Mouse (Mus musculus) hindbrain, embryonic 12.5 days (tissue): ENCODE measurements at regions not wholly inside any gene's neighbourhood (a gene's known extent, or its start where the extent isn't known, plus 50 kb on each side); places are given as distances from the start of the nearest gene placed in this dataset.
"Not testable (repeated sequence)": the region's sequence is repeated elsewhere in the genome, so short reads cannot be mapped to it uniquely, and the experiment has no call there.

Experiments
- ATAC-seq: fragments of 200-750 bp; cut with Nextera tagmentation; 2 replicates; pipeline ENCODE4 v1.8.0; 2017; ENCODE audit warnings: moderate TSS enrichment; ENCODE audit not compliant: low FRiP score
- H3K27ac ChIP-seq: fragments of 300-500 bp; sonication (generic); 2 replicates; pipeline ENCODE4 v1.5.1; 2016; ENCODE audit warnings: mild to moderate bottlenecking
- H3K27me3 ChIP-seq: fragments of 300-500 bp; sonication (generic); 2 replicates; pipeline ENCODE4 v1.6.1; 2016; ENCODE audit warnings: mild to moderate bottlenecking
- H3K36me3 ChIP-seq: fragments of 300-500 bp; sonication (generic); 2 replicates; pipeline ENCODE4 v1.6.1; 2016; ENCODE audit warnings: mild to moderate bottlenecking
- H3K4me1 ChIP-seq: fragments of 300-500 bp; sonication (generic); 2 replicates; pipeline ENCODE4 v1.6.1; 2016
- H3K4me2 ChIP-seq: fragments of 300-500 bp; sonication (generic); replicated peaks from 2 replicates; pipeline ENCODE4 v1.6.1; 2016; ENCODE audit warnings: mild to moderate bottlenecking
- H3K4me3 ChIP-seq: fragments of 300-500 bp; sonication (generic); 2 replicates; pipeline ENCODE4 v1.5.1; 2016; ENCODE audit warnings: mild to moderate bottlenecking
- H3K9ac ChIP-seq: fragments of 300-500 bp; sonication (generic); 2 replicates; pipeline ENCODE4 v1.6.1; 2016; ENCODE audit warnings: mild to moderate bottlenecking, moderate library complexity
- H3K9me3 ChIP-seq: fragments of 300-500 bp; sonication (generic); replicated peaks from 2 replicates; pipeline ENCODE4 v1.6.1; 2016; ENCODE audit warnings: mild to moderate bottlenecking
- WGBS: fragments of 180-500 bp; shearing (Covaris S2); methylation state at CpG from one replicate; pipeline ENCODE4 v1.1.7; 2016; 5-methylcytosine and 5-hydroxymethylcytosine counted together

GRCm38 (mm10) chr6:31011407-31012020, 52.6 kb upstream of the Klf14 start:
- H3K9me3 ChIP-seq: no peaks in the 10 kb centered on the region; the same call in 1 of the 2 replicates
- WGBS: 56% methylated on average over 4 of the region's 4 CpGs
- H3K9ac ChIP-seq: no peak overlapping the region
- H3K36me3 ChIP-seq: no peaks in the 10 kb centered on the region
- peaks cover 8% of the 10 kb centered on the region; the same call in 1 of the 2 replicates for H3K4me1 ChIP-seq
- no peak overlapping the region for H3K27ac ChIP-seq
- no peaks in the 10 kb centered on the region for H3K27me3 ChIP-seq
- H3K4me3 ChIP-seq: no peak overlapping the region
- ATAC-seq: 0 out of 2 replicates have a peak, but pooled peaks have one; percentile 35
- H3K4me2 ChIP-seq: no peak overlapping the region

- Histone ChIP-seq H3K9ac (no peak overlapping the region), H3K4me3 (no peak overlapping the region), H3K4me1 (peaks cover 3% of the 10 kb centered on the region; the same call in 1 of the 2 replicates), H3K9me3 (no peaks in the 10 kb centered on the region), H3K4me2 (no peak overlapping the region), H3K27me3 (no peaks in the 10 kb centered on the region), H3K27ac (no peak overlapping the region), H3K36me3 (no peaks in the 10 kb centered on the region)
- WGBS: 84% methylated on average over 7 of the region's 7 CpGs
- no peak for ATAC-seq
Observed at GRCm38 (mm10) chr6:31016566-31016965, 57.7 kb upstream of the Klf14 start.

- no peak for ATAC-seq
- Histone ChIP-seq H3K36me3 (no peaks in the 10 kb centered on the region), H3K9me3 (no peaks in the 10 kb centered on the region), H3K27ac (no peak overlapping the region), H3K27me3 (no peaks in the 10 kb centered on the region), H3K4me1 (no peaks in the 10 kb centered on the region), H3K4me3 (no peak overlapping the region), H3K4me2 (no peak overlapping the region), H3K9ac (no peak overlapping the region)
- 91% methylated on average over 5 of the region's 5 CpGs for WGBS
Observed at GRCm38 (mm10) chr6:31021776-31022175, 62.9 kb upstream of the Klf14 start.

- no peak for ATAC-seq
- H3K4me1 ChIP-seq: peaks cover 8% of the 10 kb centered on the region
- H3K4me3 ChIP-seq: no peak overlapping the region
- H3K4me2 ChIP-seq: no peak overlapping the region
- 81% methylated on average over 9 of the region's 9 CpGs for WGBS
- no peak overlapping the region for H3K27ac ChIP-seq
- no peak overlapping the region for H3K9ac ChIP-seq
- no peaks in the 10 kb centered on the region for H3K27me3 ChIP-seq
- no peaks in the 10 kb centered on the region for H3K36me3 ChIP-seq
- H3K9me3 ChIP-seq: no peaks in the 10 kb centered on the region
Observed at GRCm38 (mm10) chr6:31029777-31030176, 70.9 kb upstream of the Klf14 start.

- H3K27ac ChIP-seq: no peak overlapping the region
- no peaks in the 10 kb centered on the region for H3K9me3 ChIP-seq
- no peak overlapping the region for H3K4me2 ChIP-seq
- H3K36me3 ChIP-seq: no peaks in the 10 kb centered on the region
- no peak for ATAC-seq
- WGBS: 90% methylated on average over 7 of the region's 7 CpGs
- no peak overlapping the region for H3K9ac ChIP-seq
- no peaks in the 10 kb centered on the region for H3K27me3 ChIP-seq
- no peak overlapping the region for H3K4me3 ChIP-seq
- H3K4me1 ChIP-seq: peaks cover 11% of the 10 kb centered on the region
Observed at GRCm38 (mm10) chr6:31031022-31031421, 72.1 kb upstream of the Klf14 start.

- no peak overlapping the region for H3K27ac ChIP-seq
- no peak for ATAC-seq
- H3K4me2 ChIP-seq: no peak overlapping the region
- peaks cover 11% of the 10 kb centered on the region for H3K4me1 ChIP-seq
- no peak overlapping the region for H3K4me3 ChIP-seq
- H3K27me3 ChIP-seq: no peaks in the 10 kb centered on the region
- H3K36me3 ChIP-seq: no peaks in the 10 kb centered on the region
- H3K9ac ChIP-seq: no peak overlapping the region
- no peaks in the 10 kb centered on the region for H3K9me3 ChIP-seq
- 86% methylated on average over 4 of the region's 4 CpGs for WGBS
Observed at GRCm38 (mm10) chr6:31032147-31032546, 73.3 kb upstream of the Klf14 start.

GRCm38 (mm10) chr6:31032980-31033608, 74.2 kb upstream of the Klf14 start:
- Histone ChIP-seq H3K4me3 (no peak overlapping the region), H3K9me3 (no peaks in the 10 kb centered on the region), H3K27me3 (no peaks in the 10 kb centered on the region), H3K36me3 (no peaks in the 10 kb centered on the region), H3K9ac (no peak overlapping the region), H3K27ac (no peak overlapping the region), H3K4me1 (peaks cover 14% of the 10 kb centered on the region), H3K4me2 (peak overlapping the region; percentile 25; the same call in 1 of the 2 replicates)
- WGBS: 16% methylated on average over 12 of the region's 12 CpGs
- ATAC-seq: peak; percentile 74

GRCm38 (mm10) chr6:31034796-31035195, 75.9 kb upstream of the Klf14 start:
- Histone ChIP-seq H3K4me2 (no peak overlapping the region), H3K9me3 (no peaks in the 10 kb centered on the region), H3K27me3 (no peaks in the 10 kb centered on the region), H3K4me3 (no peak overlapping the region), H3K9ac (no peak overlapping the region), H3K27ac (no peak overlapping the region), H3K36me3 (no peaks in the 10 kb centered on the region), H3K4me1 (peaks cover 14% of the 10 kb centered on the region)
- ATAC-seq: no peak
- 54% methylated on average over 10 of the region's 10 CpGs for WGBS

GRCm38 (mm10) chr6:31037801-31038395, 79.0 kb upstream of the Klf14 start:
- no peak for ATAC-seq
- Histone ChIP-seq H3K36me3 (no peaks in the 10 kb centered on the region), H3K4me1 (peaks cover 8% of the 10 kb centered on the region; the same call in 1 of the 2 replicates), H3K9me3 (no peaks in the 10 kb centered on the region), H3K27ac (no peak overlapping the region), H3K27me3 (no peaks in the 10 kb centered on the region), H3K9ac (no peak overlapping the region), H3K4me2 (no peak overlapping the region), H3K4me3 (no peak overlapping the region)
- 73% methylated on average over 20 of the region's 20 CpGs for WGBS

GRCm38 (mm10) chr6:31038445-31038844, 79.6 kb upstream of the Klf14 start:
- not testable (repeated sequence) for H3K9me3 ChIP-seq, ATAC-seq, H3K9ac ChIP-seq, H3K4me3 ChIP-seq, H3K36me3 ChIP-seq, H3K27me3 ChIP-seq, H3K4me1 ChIP-seq, H3K4me2 ChIP-seq, H3K27ac ChIP-seq
- WGBS: 8% methylated on average over 2 of the region's 2 CpGs

- H3K4me3 ChIP-seq: no peak overlapping the region
- H3K9me3 ChIP-seq: no peaks in the 10 kb centered on the region
- H3K27me3 ChIP-seq: no peaks in the 10 kb centered on the region
- WGBS: 78% methylated on average over 6 of the region's 6 CpGs
- no peak for ATAC-seq
- no peaks in the 10 kb centered on the region for H3K36me3 ChIP-seq
- no peak overlapping the region for H3K27ac ChIP-seq
- no peak overlapping the region for H3K4me2 ChIP-seq
- no peak overlapping the region for H3K9ac ChIP-seq
- peaks cover 8% of the 10 kb centered on the region; the same call in 1 of the 2 replicates for H3K4me1 ChIP-seq
Observed at GRCm38 (mm10) chr6:31039485-31039884, 80.6 kb upstream of the Klf14 start.

- Histone ChIP-seq H3K9me3 (no peaks in the 10 kb centered on the region), H3K27me3 (no peaks in the 10 kb centered on the region), H3K27ac (no peak overlapping the region), H3K36me3 (no peaks in the 10 kb centered on the region), H3K4me3 (no peak overlapping the region), H3K9ac (no peak overlapping the region), H3K4me2 (no peak overlapping the region), H3K4me1 (peaks cover 3% of the 10 kb centered on the region; the same call in 1 of the 2 replicates)
- WGBS: 88% methylated on average over 6 of the region's 6 CpGs
- no peak for ATAC-seq
Observed at GRCm38 (mm10) chr6:31040783-31041182, 81.9 kb upstream of the Klf14 start.

- Histone ChIP-seq H3K9ac (no peak overlapping the region), H3K4me1 (no peaks in the 10 kb centered on the region), H3K27ac (no peak overlapping the region), H3K4me3 (no peak overlapping the region), H3K36me3 (no peaks in the 10 kb centered on the region), H3K27me3 (no peaks in the 10 kb centered on the region), H3K9me3 (no peaks in the 10 kb centered on the region), H3K4me2 (no peak overlapping the region)
- no peak for ATAC-seq
- 95% methylated on average over 4 of the region's 4 CpGs for WGBS
Observed at GRCm38 (mm10) chr6:31043368-31043767, 84.5 kb upstream of the Klf14 start.
